Mouse (Mus musculus) thymus, postnatal 4 days (tissue): Measurements from ENCODE around the gene Dennd2a.

ENCODE experiments used
- DNase-seq: peaks from one replicate; pipeline ENCODE4 v3.0.0; 2021

Gene Dennd2a

GRCm38 (mm10) chr6:39557723-39558261 is at the start of gene Dennd2a:
Gene Dennd2a, minus strand, starts transcription at chr6:39557867.
- DNase-seq, result peak; percentile 67

GRCm38 (mm10) chr6:39607365-39607764 is 49.7 kb upstream of the Dennd2a start:
- no peak for DNase-seq

DNA sequence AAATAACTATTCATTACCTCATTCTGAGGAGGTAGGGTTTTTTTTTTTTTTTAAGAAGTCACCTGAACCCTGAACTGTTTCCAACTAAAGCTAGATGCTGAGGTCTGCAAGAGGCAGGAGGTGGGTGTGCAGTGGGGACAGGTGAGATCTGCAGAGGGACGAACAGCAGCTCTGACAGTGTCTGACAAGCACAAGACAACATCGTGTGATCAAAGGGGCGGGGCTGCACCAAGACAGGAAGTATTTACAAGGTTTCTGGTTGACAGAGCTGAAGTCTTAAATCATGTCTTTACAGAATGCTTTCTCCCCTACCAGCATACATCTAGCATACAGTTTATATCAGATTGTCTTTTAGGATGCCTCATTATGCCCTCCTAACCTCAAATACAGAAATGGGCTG is 49.2 kb upstream of the Dennd2a start:
- DNase-seq, result peak; percentile 69

DNA sequence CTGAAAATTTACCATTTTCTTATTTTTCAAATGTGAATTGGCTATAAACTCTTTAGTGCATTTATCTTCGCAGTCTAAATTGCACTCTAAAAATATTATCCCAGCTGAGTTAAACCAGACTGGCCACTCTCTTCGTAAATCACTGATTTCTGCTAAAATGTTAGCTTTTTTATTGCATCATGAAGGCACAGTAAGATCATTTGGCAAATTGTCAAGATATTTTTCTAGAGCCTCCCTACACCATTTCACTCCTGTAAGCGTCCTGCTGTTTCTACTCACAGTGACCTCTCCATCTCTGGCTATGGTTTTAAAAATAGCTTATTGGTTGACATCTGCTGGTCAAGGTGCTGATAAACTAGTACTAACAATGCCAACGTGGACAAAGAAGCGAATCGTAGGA is 48.4 kb upstream of the Dennd2a start:
- no peak for DNase-seq

GRCm38 (mm10) chr6:39604565-39604964 is 46.9 kb upstream of the Dennd2a start:
- DNase-seq, result no peak

DNA sequence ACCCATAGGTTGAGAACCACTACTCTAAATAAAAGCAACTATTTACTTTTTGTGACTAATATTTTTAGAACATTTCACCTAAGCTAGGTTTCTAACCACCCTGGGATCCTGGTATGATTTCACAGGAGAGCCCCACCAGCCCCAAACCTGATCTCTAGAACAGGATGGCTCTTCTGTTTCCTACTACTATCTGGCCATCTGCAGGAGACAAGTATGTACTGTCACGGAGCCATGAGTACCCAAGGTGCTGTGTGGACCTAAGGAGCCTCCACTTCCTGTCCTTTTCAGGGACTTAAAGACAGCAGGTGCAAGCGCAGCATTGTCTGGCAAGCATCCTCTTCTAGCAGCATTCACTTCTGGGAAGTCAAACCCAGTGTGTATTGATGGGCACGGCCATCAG is 44.2 kb upstream of the Dennd2a start:
- DNase-seq, result no peak

DNA sequence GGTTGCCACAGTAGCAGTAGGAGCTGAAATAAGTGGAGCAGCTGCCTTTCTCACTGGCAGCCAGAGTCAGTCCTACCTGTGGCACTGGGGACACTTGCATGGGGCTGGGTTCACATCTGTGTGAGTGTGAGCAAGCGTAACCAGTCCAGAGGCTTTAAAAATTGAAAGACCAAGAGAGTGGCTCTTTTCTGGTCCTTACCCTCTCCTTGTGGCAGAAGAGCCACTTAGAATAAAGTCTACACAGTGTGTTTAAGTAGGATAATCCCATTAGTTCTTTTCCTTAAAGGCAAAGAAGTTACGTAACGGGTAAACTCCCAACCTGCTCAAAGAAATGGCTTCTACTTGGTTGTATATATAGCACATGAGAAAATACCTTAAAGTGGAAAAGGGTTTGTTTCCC is 43.2 kb upstream of the Dennd2a start:
- DNase-seq, result no peak

DNA sequence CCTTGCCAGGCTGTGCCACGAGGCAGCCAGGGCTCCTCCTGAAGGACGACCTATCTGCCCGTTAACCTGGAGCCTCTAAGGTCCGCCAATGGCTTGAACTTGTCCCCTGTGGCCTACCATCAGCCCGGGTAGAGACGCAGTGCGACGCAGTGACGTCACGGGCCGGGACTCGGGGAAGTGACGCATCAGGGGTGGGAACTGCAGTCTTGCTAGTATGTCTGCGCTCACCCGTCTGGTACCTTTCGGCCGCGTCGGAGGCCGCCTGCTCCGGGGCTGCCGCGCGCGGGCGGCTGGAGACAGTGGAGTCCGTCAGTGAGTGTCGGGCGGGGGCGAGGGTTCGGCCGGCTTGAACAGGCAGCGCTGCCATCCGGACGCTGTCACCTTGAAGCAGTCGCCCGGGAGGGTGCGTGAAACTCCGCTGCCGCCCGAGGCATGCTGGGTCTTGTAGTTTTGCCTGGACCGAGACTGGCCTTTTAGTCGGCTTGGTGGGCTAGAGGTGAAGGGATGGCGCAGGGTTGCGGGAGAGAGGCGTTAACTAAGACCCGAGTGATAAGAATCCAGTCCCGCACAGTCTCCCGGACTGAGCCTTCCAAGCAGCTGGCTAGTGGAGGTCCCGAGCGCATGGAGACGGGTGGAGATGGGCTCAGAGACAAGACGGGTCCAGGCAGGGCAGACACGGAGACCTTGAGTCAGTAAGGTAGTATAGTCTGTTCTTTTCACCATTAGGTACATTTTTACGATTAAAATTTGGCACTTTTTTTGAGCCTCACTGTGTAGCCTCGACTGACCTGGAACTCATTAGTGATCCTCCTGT is 34.9 kb upstream of the Dennd2a start, which contains the start of gene Ndufb2:
Gene Ndufb2 (plus strand): TSS at position 174 of the 814 bp plus-strand sequence.
- DNase-seq, result peak; percentile 95

DNA sequence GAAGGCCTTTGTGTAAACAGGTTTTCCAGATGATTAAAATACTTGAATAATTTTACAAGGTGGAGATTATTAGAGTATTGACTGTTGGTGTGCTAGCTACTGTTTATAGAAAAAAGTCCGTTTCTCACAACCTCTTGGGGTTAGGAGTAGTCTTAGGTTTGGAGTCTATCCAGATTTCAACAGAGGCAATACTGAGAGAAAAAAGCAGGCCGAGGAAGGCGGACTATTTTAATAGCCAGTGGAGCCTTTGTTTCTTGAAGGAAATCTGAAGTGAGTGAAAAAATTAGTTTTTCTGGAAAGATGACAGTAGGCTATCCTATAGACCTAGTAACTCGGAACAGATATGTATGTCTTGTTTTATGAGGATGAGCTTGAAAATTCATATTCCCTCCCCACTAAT is 33.8 kb upstream of the Dennd2a start:
- no peak for DNase-seq

- no peak for DNase-seq
Observed at GRCm38 (mm10) chr6:39585517-39585916, 27.9 kb upstream of the Dennd2a start, which contains the start of gene Gm42420. Gene Gm42420, plus strand, starts transcription at chr6:39585753.

DNA sequence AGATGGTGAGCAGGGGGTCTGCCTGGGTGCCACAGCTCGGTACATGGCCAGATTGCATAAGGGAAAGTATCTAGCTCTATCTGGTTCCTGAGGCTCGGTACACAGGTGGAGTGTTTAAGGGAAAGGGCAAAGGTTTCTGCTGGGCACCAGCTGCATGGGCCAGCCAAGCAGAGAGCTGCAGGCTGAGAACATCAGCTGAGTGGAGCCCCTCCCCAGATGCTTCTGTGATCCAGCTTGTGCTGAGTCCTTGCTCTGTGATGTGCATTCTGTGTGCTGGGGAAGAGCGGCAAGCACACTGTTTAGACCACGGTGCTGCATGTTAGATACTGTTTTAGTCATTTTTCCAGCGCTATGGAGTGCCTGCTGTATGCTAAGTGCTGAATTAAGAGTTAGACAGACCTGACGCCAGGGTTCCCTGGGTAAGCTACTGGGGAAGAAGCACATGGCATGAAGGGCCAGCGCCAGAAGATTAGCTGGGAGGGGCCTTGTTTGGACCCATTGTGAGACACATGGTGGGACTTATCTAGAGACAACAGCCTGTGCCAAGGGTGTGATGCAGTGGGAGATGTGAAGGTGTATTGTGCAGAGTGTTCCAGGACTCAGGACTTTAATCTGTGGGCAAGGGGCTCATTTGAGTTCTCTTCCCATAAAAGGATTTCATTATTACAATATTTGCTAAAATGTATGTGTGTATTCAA is 23.6 kb upstream of the Dennd2a start:
- no peak for DNase-seq

DNA sequence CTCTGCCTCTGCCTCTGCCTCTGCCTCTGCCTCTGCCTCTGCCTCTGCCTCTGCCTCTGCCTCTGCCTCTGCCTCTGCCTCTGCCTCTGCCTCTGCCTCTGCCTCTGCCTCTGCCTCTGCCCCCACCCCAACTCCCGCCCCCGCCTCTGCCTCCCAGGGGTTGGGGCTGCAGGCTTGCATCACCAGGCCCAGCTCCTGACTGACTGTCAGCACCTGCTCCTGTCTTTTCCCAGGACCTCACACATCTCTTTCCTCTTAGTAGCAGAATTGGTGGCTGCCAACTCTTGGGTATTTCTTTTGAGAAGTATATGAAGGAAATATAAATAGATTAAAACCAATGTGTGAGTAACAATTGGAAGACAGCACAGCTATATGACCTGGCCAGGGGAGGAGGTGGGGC is 22.9 kb upstream of the Dennd2a start:
- DNase-seq, result no peak

DNA sequence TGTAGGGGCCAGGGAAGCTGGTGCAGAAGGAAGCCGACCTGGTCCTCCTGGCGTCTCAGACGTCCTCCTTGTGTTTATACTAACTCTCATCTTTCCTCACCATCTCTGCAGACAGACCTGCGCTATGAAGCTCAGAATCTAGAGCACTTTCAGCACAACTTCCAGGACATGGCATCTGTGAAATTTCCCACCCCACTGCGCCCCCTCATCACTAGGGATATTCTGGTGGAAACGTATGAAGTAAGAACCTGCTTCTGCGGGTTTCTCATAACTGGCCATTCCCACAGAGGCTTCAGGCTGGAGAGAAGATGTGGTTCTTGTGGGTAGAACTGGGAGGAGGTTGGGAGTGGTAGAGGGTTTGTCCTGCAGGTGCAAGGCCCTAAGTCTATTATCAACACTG is 21.9 kb upstream of the Dennd2a start:
- no peak for DNase-seq

DNA sequence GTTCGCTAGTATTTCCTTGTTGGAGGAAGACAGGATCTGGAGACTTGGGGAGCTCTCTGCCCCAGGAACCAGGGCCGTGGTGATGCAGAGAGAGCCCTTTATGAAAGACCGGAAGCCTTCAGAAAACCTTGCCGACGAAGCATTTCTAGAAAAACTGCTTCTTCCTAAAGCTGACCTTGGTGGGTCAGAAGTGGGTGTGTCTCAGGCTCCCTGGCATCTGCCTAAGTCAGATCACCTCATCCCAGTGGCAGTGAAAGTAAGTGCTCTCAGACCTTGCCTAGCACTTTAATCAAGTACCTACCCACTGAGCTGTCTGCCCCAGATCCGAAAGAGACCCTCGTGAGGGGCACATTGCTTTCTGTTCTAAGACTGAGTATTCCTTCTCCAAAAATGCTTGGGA is 17.3 kb upstream of the Dennd2a start:
- no peak for DNase-seq

DNA sequence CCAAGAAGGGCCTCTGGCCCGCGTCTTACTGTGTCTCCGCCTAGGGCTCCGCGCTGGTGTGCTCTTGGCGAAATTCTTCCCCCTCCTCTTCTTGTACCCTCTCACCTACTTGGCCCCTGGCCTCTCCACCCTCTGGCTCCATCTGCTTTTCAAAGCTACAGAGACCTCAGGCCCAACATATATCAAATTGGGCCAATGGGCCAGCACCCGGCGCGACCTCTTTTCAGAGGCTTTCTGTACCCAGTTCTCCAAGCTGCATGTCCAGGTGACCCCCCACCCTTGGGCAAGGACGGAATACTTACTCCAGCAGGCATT is 16.8 kb upstream of the Dennd2a start:
- peak; percentile 26 for DNase-seq

DNA sequence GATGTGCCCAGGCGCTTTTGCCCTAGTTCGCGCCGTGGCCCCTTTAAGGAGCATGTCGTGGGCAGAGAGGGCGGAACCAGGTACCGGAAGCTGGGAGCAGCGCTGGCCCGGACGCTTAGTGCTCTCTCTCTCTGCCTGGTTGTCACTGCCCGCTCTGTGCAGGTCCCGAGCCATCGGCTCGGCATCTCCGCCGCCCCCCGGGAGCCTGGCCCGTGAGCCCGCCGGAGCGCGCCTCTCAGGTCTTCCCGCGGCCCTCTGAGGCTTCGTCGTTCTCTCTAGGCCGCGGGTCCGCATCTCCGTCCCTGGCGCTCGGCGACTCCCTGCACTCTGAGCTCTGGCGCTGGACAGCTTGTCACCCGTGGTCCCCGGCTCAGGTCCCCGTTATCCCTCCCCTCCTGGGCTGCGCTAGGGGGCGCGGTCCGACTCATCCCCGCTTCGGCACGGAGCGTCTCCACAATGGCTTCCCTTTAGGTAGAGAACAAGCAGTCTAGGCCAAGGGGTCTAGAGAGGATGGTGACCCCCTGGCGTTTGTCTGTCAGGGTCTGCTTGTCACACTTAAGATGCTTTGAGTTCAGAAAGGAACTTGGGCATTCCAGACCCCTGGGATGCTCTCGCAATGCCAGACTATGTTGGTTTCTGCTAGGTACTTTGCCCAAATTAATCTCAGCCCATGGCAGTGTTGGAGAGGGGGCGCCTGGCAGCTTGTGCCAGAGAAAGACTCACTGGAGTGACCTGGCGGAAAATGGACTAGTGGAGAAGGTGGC is 16.3 kb upstream of the Dennd2a start, which contains the start of gene Adck2:
Gene Adck2 (plus strand): TSS at position 83 of the 764 bp plus-strand sequence.
- DNase-seq, result peak; percentile 83

DNA sequence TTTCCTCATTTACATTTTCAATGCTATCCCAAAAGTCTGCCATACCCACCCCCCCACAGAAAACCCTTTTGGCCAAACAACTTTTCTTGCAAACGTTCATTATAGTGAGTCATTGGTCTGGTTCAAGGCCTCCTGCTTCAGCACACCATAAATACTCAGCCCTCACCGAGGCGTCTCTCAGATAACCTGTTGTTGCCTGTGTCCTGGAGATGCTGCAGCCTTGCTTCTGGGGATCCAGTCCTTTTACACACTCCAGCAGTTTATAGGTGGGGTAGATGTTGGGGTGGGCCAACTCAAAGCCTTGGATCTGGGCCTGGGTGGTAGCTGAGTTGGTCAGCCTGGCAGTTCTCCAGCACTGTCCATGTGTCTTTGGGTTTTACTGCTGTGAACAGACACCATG is 12.8 kb upstream of the Dennd2a start:
- no peak for DNase-seq

DNA sequence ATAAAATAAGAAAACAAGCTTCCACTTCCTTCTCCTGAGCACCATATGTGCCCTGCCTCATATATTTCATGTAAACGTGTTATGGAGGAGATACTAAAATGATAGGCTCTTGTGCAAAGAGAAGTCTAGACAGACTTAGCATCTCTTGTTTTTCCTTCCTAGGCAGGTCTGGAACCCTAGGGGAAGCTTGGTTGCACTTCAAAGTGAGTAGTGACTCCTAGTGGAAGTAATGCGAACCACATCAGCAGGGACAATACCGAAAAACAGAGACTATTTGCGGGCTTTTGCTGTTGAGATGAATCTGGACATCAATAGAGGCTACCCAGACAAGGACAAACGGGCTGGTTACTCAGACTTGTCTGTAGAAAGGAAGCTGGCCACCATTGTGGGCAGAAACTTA is 9.9 kb upstream of the Dennd2a start:
- DNase-seq, result no peak

DNA sequence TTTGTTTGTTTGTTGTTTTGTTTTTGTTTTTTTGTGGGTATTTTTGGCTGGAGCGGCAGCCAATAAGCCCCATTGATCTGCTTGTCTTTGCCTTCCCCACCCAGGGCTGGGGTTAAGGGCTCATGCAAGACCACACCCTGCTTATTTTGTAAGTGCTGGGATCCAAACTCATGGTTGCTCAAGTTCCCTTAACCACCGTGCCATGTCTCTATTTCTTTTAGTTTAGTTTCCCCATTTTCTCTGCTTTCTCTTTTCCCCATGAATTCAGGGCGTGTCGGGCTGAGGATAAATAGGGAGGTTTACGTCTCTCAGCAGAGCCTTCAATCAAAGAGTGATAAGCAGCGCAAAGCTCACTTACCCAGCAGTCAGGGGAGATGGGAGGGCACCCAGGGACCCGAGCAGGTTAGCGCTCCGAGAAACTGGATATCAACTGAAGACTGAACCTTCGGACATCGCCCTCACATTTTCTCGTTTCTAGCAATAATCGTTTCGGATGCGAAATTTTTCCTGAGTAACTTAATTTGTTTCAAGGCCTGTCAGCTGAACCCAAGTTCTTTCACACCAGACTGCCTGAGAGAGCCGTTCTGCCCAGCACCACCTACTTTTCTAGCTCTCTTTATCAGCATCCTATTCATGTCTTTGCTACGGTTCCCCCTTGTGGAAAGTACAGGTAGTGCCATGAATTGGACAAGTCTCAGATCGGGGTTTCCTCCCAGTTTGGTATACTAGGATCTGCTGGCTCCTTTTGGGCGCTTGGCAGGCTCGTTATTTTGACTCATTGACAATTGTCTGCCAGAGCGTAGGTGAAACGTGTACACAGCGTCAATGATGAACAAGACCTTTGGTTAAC is 4.7 kb upstream of the Dennd2a start:
- DNase-seq, result peak; percentile 72

DNA sequence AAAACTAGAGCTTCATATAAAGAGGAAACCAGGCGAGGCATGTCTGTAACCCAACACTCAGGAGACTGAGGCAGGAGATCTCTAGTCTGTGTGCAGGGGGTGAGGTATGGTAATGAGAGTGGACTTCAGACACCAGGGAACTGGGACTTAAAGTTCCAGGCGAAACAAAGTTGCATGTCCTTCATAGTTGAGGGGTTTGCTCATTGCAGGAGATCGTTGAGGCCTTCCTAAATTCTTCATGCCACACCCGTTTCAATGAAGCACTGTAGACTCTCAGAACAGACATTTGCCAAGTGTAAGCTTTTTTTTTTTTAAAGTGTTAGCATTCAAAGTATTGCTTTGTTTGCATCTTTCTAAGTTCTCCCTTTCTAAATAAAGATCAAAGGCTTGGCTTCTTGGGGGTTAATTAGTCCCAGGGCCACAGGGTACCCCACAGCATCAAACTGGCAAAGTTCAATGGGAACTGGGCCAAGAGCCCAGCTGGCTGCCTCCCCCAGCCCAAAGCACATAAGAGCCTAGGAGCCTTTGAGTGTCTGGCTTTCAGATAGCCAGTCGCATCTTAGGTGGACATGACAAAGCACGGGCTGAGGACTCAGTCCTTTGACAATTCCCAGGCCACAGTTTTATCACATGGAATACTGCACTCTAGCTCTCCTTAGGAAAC is 1.7 kb upstream of the Dennd2a start:
- DNase-seq, result no peak

DNA sequence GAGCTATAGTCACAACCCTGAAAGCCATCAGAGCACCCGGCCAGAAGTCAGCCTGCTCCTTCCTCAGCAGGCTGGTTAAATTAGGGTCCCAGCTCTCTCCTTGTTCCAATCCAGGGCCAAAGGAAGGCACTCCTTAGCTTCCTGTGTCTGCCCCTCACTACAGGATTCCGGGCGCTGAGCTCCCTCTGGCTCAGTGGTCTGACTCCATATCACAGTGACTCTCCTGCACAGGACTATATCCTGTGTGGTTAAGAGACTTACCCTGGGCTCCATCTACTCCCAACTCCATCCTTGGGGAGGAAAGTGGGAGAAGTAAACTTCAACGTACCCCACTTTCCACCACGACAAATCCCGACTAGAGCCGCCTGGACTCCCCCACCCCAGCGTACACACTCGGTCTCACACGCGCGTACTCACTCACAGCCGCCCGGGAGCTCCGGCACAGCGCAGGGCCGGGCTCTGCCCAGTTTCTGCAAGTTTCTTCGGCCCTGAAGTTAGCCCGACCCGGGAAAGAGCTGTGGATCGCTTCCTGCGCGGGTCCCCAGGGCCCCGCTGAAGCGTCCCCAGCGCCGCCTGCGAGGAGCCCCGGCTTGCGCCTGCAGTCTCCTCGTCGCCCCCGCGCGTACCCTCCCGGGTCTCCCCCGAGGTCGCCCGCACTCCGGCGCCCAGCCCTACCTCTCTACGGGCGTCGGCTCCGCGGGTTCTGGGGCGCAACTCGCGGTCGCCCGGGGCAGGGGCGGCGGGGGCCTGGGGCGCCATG is 587 bp downstream of the Dennd2a start:
- peak; percentile 63 for DNase-seq
